Mouse (Mus musculus): ENCODE measurements at regions not wholly inside any gene's neighbourhood (a gene's known extent, or its start where the extent isn't known, plus 50 kb on each side); places are given as distances from the start of the nearest gene placed in this dataset.

- no peaks in the 10 kb centered on the region for H3K36me3 ChIP-seq (ENCODE audit: control insufficient read depth, insufficient read depth)
- H3ac ChIP-seq (ENCODE audit: control insufficient read depth, insufficient read length, low read depth) = no peak overlapping the region
- H3K4me3 ChIP-seq (ENCODE audit: insufficient read depth, poor library complexity, severe bottlenecking) = no peak overlapping the region
- H3K79me3 ChIP-seq (ENCODE audit: low read depth) = no peaks in the 10 kb centered on the region
- H3K27me3 ChIP-seq (ENCODE audit: control insufficient read depth, insufficient read depth, insufficient read length) = no peaks in the 10 kb centered on the region
- no peak for TF ChIP-seq CEBPB (IDR thresholded peaks at IDR 0.05; ENCODE audit: low read depth)
- no peak for TF ChIP-seq CTCF (IDR thresholded peaks at IDR 0.05; ENCODE audit: control insufficient read depth, insufficient read depth, insufficient read length)
- no peak for TF ChIP-seq MAX (IDR thresholded peaks at IDR 0.05)
- no peak for TF ChIP-seq FOSL1 (IDR thresholded peaks at IDR 0.05; ENCODE audit: insufficient read depth, low read length, poor library complexity, severe bottlenecking)
- TF ChIP-seq USF1 (IDR thresholded peaks at IDR 0.05; ENCODE audit: low read depth) = no peak
- no peak for TF ChIP-seq MYOG (IDR thresholded peaks at IDR 0.05; ENCODE audit: control insufficient read depth, extremely low read depth, insufficient read length)
- no peaks in the 10 kb centered on the region for H3K79me2 ChIP-seq (ENCODE audit: control insufficient read depth, insufficient read depth)
Observed at GRCm38 (mm10) chr1:154007440-154007839, 107.4 kb upstream of the Teddm2 start.

- H3K36me3 ChIP-seq (ENCODE audit: control insufficient read depth, insufficient read depth) = no peaks in the 10 kb centered on the region
- no peaks in the 10 kb centered on the region for H3K27me3 ChIP-seq (ENCODE audit: control insufficient read depth, insufficient read depth, insufficient read length)
- TF ChIP-seq FOSL1 (IDR thresholded peaks at IDR 0.05; ENCODE audit: insufficient read depth, low read length, poor library complexity, severe bottlenecking) (no peak), MYOD1 (IDR thresholded peaks at IDR 0.05; ENCODE audit: control insufficient read depth, insufficient read length, low read depth) (no peak), MAX (IDR thresholded peaks at IDR 0.05) (no peak), USF1 (IDR thresholded peaks at IDR 0.05; ENCODE audit: low read depth) (no peak), MYOG (IDR thresholded peaks at IDR 0.05; ENCODE audit: control insufficient read depth, extremely low read depth, insufficient read length) (no peak), CEBPB (IDR thresholded peaks at IDR 0.05; ENCODE audit: low read depth) (no peak), CTCF (IDR thresholded peaks at IDR 0.05; ENCODE audit: control insufficient read depth, insufficient read depth, insufficient read length) (no peak)
Observed at GRCm38 (mm10) chr1:154008593-154009310, 108.7 kb upstream of the Teddm2 start.

GRCm38 (mm10) chr1:154010681-154011080, 110.7 kb upstream of the Teddm2 start:
- no peak overlapping the region for H3K4me3 ChIP-seq (ENCODE audit: insufficient read depth, poor library complexity, severe bottlenecking)
- H3ac ChIP-seq (ENCODE audit: control insufficient read depth, insufficient read length, low read depth) = no peak overlapping the region
- no peaks in the 10 kb centered on the region for H3K27me3 ChIP-seq (ENCODE audit: control insufficient read depth, insufficient read depth, insufficient read length)
- no peak for TF ChIP-seq CEBPB (IDR thresholded peaks at IDR 0.05; ENCODE audit: low read depth)
- no peak for TF ChIP-seq USF1 (IDR thresholded peaks at IDR 0.05; ENCODE audit: low read depth)
- TF ChIP-seq MYOD1 (IDR thresholded peaks at IDR 0.05; ENCODE audit: control insufficient read depth, insufficient read length, low read depth) = no peak
- TF ChIP-seq CTCF (IDR thresholded peaks at IDR 0.05; ENCODE audit: control insufficient read depth, insufficient read depth, insufficient read length) = no peak
- TF ChIP-seq MYOG (IDR thresholded peaks at IDR 0.05; ENCODE audit: control insufficient read depth, extremely low read depth, insufficient read length) = no peak
- no peak for TF ChIP-seq FOSL1 (IDR thresholded peaks at IDR 0.05; ENCODE audit: insufficient read depth, low read length, poor library complexity, severe bottlenecking)
- TF ChIP-seq MAX (IDR thresholded peaks at IDR 0.05) = no peak
- H3K79me3 ChIP-seq (ENCODE audit: low read depth) = no peaks in the 10 kb centered on the region
- H3K36me3 ChIP-seq (ENCODE audit: control insufficient read depth, insufficient read depth) = no peaks in the 10 kb centered on the region
- no peaks in the 10 kb centered on the region for H3K79me2 ChIP-seq (ENCODE audit: control insufficient read depth, insufficient read depth)

More at GRCm38 (mm10) chr1:154008593-154009310, 108.7 kb upstream of the Teddm2 start:
- Histone ChIP-seq H3ac (ENCODE audit: control insufficient read depth, insufficient read length, low read depth) (no peak overlapping the region), H3K79me2 (ENCODE audit: control insufficient read depth, insufficient read depth) (no peaks in the 10 kb centered on the region), H3K79me3 (ENCODE audit: low read depth) (no peaks in the 10 kb centered on the region), H3K4me3 (ENCODE audit: insufficient read depth, poor library complexity, severe bottlenecking) (no peak overlapping the region)

- TF ChIP-seq CEBPB (IDR thresholded peaks at IDR 0.05; ENCODE audit: low read depth) (no peak), FOSL1 (IDR thresholded peaks at IDR 0.05; ENCODE audit: insufficient read depth, low read length, poor library complexity, severe bottlenecking) (no peak), CTCF (IDR thresholded peaks at IDR 0.05; ENCODE audit: control insufficient read depth, insufficient read depth, insufficient read length) (no peak), USF1 (IDR thresholded peaks at IDR 0.05; ENCODE audit: low read depth) (no peak), MAX (IDR thresholded peaks at IDR 0.05) (no peak)
- Histone ChIP-seq H3K4me3 (ENCODE audit: insufficient read depth, poor library complexity, severe bottlenecking) (no peak overlapping the region), H3K36me3 (ENCODE audit: control insufficient read depth, insufficient read depth) (no peaks in the 10 kb centered on the region), H3K79me2 (ENCODE audit: control insufficient read depth, insufficient read depth) (no peaks in the 10 kb centered on the region), H3K79me3 (ENCODE audit: low read depth) (no peaks in the 10 kb centered on the region), H3ac (ENCODE audit: control insufficient read depth, insufficient read length, low read depth) (no peak overlapping the region), H3K27me3 (ENCODE audit: control insufficient read depth, insufficient read depth, insufficient read length) (no peaks in the 10 kb centered on the region)
Observed at GRCm38 (mm10) chr1:154016516-154016915, 116.5 kb upstream of the Teddm2 start.

GRCm38 (mm10) chr1:154018241-154018640, 118.2 kb upstream of the Teddm2 start:
- TF ChIP-seq CEBPB (IDR thresholded peaks at IDR 0.05; ENCODE audit: low read depth) = no peak
- TF ChIP-seq MYOG (IDR thresholded peaks at IDR 0.05; ENCODE audit: control insufficient read depth, extremely low read depth, insufficient read length) = no peak
- no peak for TF ChIP-seq CTCF (IDR thresholded peaks at IDR 0.05; ENCODE audit: control insufficient read depth, insufficient read depth, insufficient read length)
- TF ChIP-seq MAX (IDR thresholded peaks at IDR 0.05) = no peak
- no peak for TF ChIP-seq MYOD1 (IDR thresholded peaks at IDR 0.05; ENCODE audit: control insufficient read depth, insufficient read length, low read depth)
- TF ChIP-seq USF1 (IDR thresholded peaks at IDR 0.05; ENCODE audit: low read depth) = no peak
- TF ChIP-seq FOSL1 (IDR thresholded peaks at IDR 0.05; ENCODE audit: insufficient read depth, low read length, poor library complexity, severe bottlenecking) = no peak
- Histone ChIP-seq H3K36me3 (ENCODE audit: control insufficient read depth, insufficient read depth) (no peaks in the 10 kb centered on the region), H3K79me2 (ENCODE audit: control insufficient read depth, insufficient read depth) (no peaks in the 10 kb centered on the region), H3K4me3 (ENCODE audit: insufficient read depth, poor library complexity, severe bottlenecking) (no peak overlapping the region), H3ac (ENCODE audit: control insufficient read depth, insufficient read length, low read depth) (no peak overlapping the region), H3K27me3 (ENCODE audit: control insufficient read depth, insufficient read depth, insufficient read length) (no peaks in the 10 kb centered on the region), H3K79me3 (ENCODE audit: low read depth) (no peaks in the 10 kb centered on the region)

Measured in C2C12 (cell line).